Comparison of ENCODE assay signal across 11 mouse cellular contexts in the genomic region with DNA sequence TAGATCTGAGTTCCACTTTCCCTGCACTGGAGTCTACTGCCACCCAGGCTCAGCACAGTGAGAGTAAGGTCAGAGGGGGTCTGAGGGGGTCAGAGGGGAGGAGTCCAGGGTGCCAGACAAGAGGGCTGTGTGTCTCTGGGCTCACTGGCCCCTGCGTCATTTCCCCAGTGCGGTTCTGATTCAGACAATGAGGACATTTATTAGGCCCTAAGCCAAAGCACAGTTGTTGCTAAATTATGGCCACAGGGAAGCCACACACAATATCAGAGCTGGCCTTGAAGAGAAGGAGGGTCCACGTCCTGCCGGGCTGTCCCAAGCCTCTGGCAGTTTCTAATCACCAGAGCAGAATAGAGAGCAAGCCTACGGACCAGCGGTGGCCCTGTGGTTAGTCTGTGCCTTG. TPM values are rescaled to one million over a fixed set of nuclear protein-coding genes. Genes with fewer than 3 reads are reported as not detected.
A peak's percentile ranks its signal among the peaks of the same experiment; 100 is the strongest.
DNase-seq lines count a peak whose midpoint lies in the region; ATAC-seq and TF ChIP-seq lines count a peak whose summit lies in the region.
"Had no signal": no experiment of that assay in that cellular context is flagged by ENCODE, and none has a peak within 500 bp of the region (broad histone marks: within the 10 kb centered on the region; RNA-seq: fewer than 3 reads in every experiment).

No protein-coding gene starts in this region.

- H3K4me1 ChIP-seq in liver, postnatal 0 days (ENCODE audit: insufficient read depth) = peaks cover 9% of the 10 kb centered on the region

- no peak for DNase-seq in liver, postnatal 0 days
- no peak for DNase-seq in liver
- DNase-seq in heart, postnatal 4 days = peak; percentile 44
- peak; percentile 70 for DNase-seq in lung, postnatal 25 days (ENCODE audit: low spot score)
- DNase-seq in right cerebral cortex, adult 18-20 months = no peak
- DNase-seq in thymus, postnatal 36 days = no peak
- DNase-seq: gastrocnemius, postnatal 14 days; right cerebral cortex, postnatal 4 days had no signal

- WGBS in liver, postnatal 0 days (ENCODE audit: insufficient replicate concordance) = 77% methylated on average over 6 of the region's 6 CpGs

- H3K36me3 ChIP-seq in liver, postnatal 0 days (replicated peaks; ENCODE audit: insufficient read depth, low read length) = no peaks in the 10 kb centered on the region
- H3K36me3 ChIP-seq: embryonic facial prominence, embryonic 15.5 days had no signal

- peak; percentile 47; the same call in 1 of the 2 replicates for ATAC-seq in liver, postnatal 0 days
- peak; percentile 56; the same call in 1 of the 2 replicates for ATAC-seq in common myeloid progenitor, adult 5-6 weeks (replicated peaks; ENCODE audit: low read depth, poor library complexity, severe bottlenecking)

- no peak for TF ChIP-seq CTCF in liver, postnatal 0 days (IDR thresholded peaks at IDR 0.05; ENCODE audit: low read depth)

- no peak for TF ChIP-seq EP300 in liver, postnatal 0 days (IDR thresholded peaks at IDR 0.05; ENCODE audit: low read depth)

- no peaks in the 10 kb centered on the region for H3K9me3 ChIP-seq in liver, postnatal 0 days (ENCODE audit: low read length)
- H3K9me3 ChIP-seq: embryonic facial prominence, embryonic 15.5 days had no signal

- H3K9ac ChIP-seq in liver, postnatal 0 days (replicated peaks) = no peak overlapping the region
- H3K9ac ChIP-seq: embryonic facial prominence, embryonic 15.5 days; liver, embryonic 14.5 days had no signal

- no peak overlapping the region for H3K4me3 ChIP-seq in liver, postnatal 0 days (ENCODE audit: low read depth, low read length)
- H3K4me3 ChIP-seq: embryonic facial prominence, embryonic 15.5 days had no signal

- H3K27me3 ChIP-seq in liver, postnatal 0 days (ENCODE audit: insufficient read depth, low read length) = no peaks in the 10 kb centered on the region
- H3K27me3 ChIP-seq: embryonic facial prominence, embryonic 15.5 days had no signal

- H3K27ac ChIP-seq in liver, postnatal 0 days (ENCODE audit: low read depth) = no peak overlapping the region; the same call in 1 of the 2 replicates
- H3K27ac ChIP-seq: embryonic facial prominence, embryonic 15.5 days; liver, embryonic 14.5 days had no signal

- no peak overlapping the region for H3K4me2 ChIP-seq in liver, postnatal 0 days (ENCODE audit: low read depth, low read length)
- H3K4me2 ChIP-seq: embryonic facial prominence, embryonic 15.5 days had no signal

RNA-seq across cellular contexts. Expression of a gene that starts 22.3 kb away (rescaled TPM):
- 0.09 TPM in 1 of 2 replicates, not detected in the other for polyA plus RNA-seq in liver, postnatal 0 days (2015; fragmentation: Nextera tagmentation; extraction: Ambion mirVana)
- 0.27 TPM in 1 of 2 replicates, not detected in the other for total RNA-seq in common myeloid progenitor, adult 5-6 weeks (2017)
- total RNA-seq in heart, postnatal 4 days (2021) = under 1 TPM; 0.57 to 0.72 TPM

RNA-seq across cellular contexts. Expression of a gene that starts 47.2 kb away (rescaled TPM):
- polyA plus RNA-seq in liver, postnatal 0 days (2015; fragmentation: Nextera tagmentation; extraction: Ambion mirVana) = not detected in 2 replicates
- not detected in 2 replicates for total RNA-seq in common myeloid progenitor, adult 5-6 weeks (2017)
- total RNA-seq in heart, postnatal 4 days (2021) = not detected

Comparison
In these comparisons a context has a peak if more than half of its experiments do, and no peak if none do; other contexts are left out.
1. DNase-seq: peak in heart, postnatal 4 days (single experiment) and lung, postnatal 25 days (single experiment); none in liver, postnatal 0 days (single experiment), liver (single experiment), right cerebral cortex, adult 18-20 months (single experiment) and thymus, postnatal 36 days (0 of 2).